Mouse (Mus musculus): ENCODE results near the gene Rbms1. TPM values are rescaled to one million over a fixed set of nuclear protein-coding genes. Genes with fewer than 3 reads are reported as not detected.

The Rbms1 gene
- total RNA-seq, 2 experiments from 2014 or later = 18.9 to 23.6 TPM

DNA sequence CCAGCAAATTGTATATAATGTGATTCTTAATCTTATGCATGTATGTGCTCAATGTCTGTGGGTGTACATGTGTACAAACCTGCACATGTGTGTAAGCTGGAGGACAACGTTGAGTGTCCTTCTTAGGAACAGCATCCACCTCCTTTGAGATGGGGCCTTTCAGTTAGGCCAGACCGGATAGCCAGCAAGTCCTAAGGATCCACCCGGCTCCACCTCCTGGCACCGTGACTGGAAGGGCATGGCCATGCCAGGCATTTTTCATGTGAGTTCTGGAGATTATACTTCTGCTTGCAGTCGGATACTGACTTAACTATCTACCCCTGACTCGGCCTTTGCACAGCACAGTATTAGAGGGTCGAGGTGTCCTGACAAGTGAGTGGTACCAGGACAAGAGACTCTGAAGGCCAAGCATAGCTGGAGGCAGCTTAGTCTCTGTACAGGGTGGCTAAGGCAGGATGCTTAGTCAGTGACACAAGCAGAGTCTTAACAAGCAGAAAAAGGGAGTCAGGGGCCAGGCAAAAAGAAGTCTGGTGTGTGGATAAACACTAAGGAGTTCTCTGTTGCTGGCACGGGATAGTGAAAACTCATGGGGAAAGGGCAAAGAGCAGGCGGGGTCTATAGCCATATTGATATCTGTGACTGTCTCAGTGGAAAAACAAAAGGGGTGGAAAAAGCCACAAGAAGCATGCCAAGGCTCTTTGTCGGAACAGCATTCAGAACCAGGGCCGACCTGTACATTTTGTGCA is 136.4 kb downstream of the Rbms1 start:
- DNase-seq (ENCODE audit: low spot score in 2 of 2) = no peak
- intact Hi-C loops (cut with DNase I) = no loop called here

GRCm38 (mm10) chr2:60825690-60826089 is 137.3 kb downstream of the Rbms1 start:
- intact Hi-C loops (cut with DNase I) = no loop called here
- DNase-seq (ENCODE audit: low spot score in 2 of 2) = no peak

GRCm38 (mm10) chr2:60821635-60822034 is 141.4 kb downstream of the Rbms1 start:
- no peak for DNase-seq (ENCODE audit: low spot score in 2 of 2)
- intact Hi-C loops (cut with DNase I) = no loop called here

GRCm38 (mm10) chr2:60818632-60819031 is 144.4 kb downstream of the Rbms1 start:
- intact Hi-C loops (cut with DNase I) = loop anchor here (5.0 kb wide), 1 partner anchor 64 kb away; no protein-coding TSS in a partner anchor

DNA sequence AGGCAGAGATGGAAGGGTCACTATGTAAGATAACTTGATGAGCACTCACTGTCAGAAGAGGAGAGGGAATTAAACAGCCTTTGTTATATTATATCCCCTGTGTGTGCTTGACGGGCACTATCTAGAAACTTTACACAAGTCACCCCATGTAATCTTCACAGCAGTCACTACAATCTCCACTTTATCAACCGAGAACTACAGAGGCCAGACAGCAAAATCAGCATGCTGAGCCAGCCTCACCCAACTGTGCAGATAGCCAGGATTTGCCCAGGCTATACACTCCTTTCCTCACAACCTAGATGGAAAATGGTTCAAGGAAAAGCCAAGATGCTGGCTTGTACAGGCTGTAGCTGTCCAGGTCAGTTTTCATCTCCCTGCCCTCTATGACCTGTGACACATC is 146.7 kb downstream of the Rbms1 start:
- no peak for DNase-seq (ENCODE audit: low spot score in 2 of 2)
- intact Hi-C loops (cut with DNase I) = loop anchor here (5.0 kb wide), 1 partner anchor 66 kb away; no protein-coding TSS in a partner anchor

More at GRCm38 (mm10) chr2:60818632-60819031, 144.4 kb downstream of the Rbms1 start:
- no peak for DNase-seq (ENCODE audit: low spot score in 2 of 2)

DNA sequence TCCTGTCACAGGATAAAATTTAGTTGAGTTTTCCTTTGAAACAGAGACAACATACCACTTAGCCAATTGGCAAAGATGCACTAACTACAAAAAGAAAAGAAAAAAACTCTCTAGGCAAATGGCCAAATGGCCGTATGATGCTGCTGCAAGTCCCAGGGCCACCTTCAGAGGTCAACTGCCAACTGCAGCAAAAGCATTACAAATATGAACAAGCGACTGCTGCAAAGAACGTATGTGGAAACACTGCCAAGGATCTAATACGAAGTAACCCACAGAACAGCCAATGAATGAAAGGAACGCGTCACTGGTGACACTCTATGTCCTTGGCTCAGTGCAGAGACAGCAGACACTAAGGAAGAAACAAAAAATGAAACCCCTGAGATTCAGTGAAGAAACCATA is 148.2 kb downstream of the Rbms1 start:
- intact Hi-C loops (cut with DNase I) = loop anchor here (5.0 kb wide), 1 partner anchor 68 kb away; no protein-coding TSS in a partner anchor
- DNase-seq (ENCODE audit: low spot score in 2 of 2) = no peak

GRCm38 (mm10) chr2:60812949-60813348 is 150.0 kb downstream of the Rbms1 start:
- intact Hi-C loops (cut with DNase I) = no loop called here
- no peak for DNase-seq (ENCODE audit: low spot score in 2 of 2)

DNA sequence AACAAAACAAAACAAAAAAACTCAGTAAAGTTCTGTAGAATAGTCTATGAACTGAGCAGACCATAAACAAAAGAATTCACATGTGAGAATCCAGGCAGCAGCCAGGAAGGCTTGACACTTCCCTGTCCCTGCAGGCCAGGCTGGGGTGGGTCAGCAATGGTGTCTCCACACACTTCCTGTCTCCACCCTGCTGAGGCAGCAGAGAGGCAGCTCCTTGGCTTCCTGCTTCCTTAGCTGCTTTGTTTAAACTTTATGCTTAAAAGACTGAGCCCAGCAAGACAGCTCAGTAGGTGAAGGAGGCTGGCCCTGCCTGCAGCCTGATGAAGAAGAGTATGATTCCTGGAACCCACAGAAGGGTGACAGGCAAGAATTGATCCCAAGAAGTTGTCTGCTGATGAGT is 152.4 kb downstream of the Rbms1 start:
- intact Hi-C loops (cut with DNase I) = no loop called here
- DNase-seq (ENCODE audit: low spot score in 2 of 2) = no peak

DNA sequence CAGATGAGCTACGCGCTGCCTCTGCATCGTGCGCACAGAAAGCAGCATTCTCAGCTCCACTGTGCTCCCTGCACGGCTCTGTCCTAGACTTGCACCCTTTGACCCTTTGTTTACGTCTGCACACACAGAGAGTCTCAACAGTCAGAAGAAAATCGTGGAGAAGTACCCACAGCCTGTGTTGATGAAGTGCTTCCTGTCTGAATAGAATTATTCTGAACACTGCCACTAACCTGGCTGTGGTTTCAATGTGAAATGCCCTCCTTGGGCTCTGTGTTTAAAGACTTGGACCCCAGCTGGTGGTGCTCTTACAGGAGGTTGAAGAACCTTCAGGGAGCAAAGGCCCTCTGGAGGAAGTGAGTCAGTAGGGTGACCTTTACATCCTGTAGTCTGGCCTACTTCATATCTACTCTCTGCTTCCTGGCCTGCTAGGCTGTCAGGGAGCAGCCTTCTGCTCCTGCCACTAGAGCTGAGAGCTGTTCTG is 153.5 kb downstream of the Rbms1 start:
- intact Hi-C loops (cut with DNase I) = loop anchor here (5.0 kb wide), 1 partner anchor 153 kb away; the partner anchor contains the start of gene Rbms1
- no peak for DNase-seq (ENCODE audit: low spot score in 2 of 2)

- intact Hi-C loops (cut with DNase I) = loop anchor here (5.0 kb wide), 1 partner anchor 153 kb away; the partner anchor contains the start of gene Rbms1
- DNase-seq (ENCODE audit: low spot score in 2 of 2) = no peak
Measured at GRCm38 (mm10) chr2:60808822-60809221, 154.2 kb downstream of the Rbms1 start.

- no peak for DNase-seq (ENCODE audit: low spot score in 2 of 2)
- intact Hi-C loops (cut with DNase I) = loop anchor here (5.0 kb wide), 1 partner anchor 155 kb away; the partner anchor contains the start of gene Rbms1
Measured at GRCm38 (mm10) chr2:60807341-60808195, 155.4 kb downstream of the Rbms1 start.

GRCm38 (mm10) chr2:60804763-60805162 is 158.2 kb downstream of the Rbms1 start:
- no peak for DNase-seq (ENCODE audit: low spot score in 2 of 2)
- intact Hi-C loops (cut with DNase I) = loop anchor here (5.0 kb wide), 2 partner anchors 158 to 648 kb away; partner anchors contain the start of gene Rbms1

DNA sequence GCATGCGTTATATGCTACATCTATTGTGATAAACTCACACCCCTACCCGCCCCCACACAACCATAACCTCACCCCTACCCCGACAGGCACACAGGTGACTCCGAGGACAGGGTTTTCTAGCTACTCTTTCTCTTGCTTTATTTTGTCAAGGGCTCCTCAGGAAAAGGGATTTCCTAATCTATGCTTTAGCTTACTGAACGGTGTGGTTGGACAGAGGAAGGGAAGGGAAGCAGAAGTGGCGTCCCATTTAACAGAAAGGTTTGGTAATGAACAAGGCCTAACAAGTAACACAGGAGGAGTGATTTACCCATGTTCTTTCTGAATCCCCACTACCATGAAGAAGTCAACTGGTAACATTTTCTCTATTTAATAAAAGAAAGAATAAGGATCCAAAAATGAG is 159.6 kb downstream of the Rbms1 start:
- DNase-seq (ENCODE audit: low spot score in 2 of 2) = no peak
- intact Hi-C loops (cut with DNase I) = loop anchor here (2.0 to 5.0 kb wide), 2 partner anchors 599 to 649 kb away; no protein-coding TSS in a partner anchor

GRCm38 (mm10) chr2:60802828-60803227 is 160.2 kb downstream of the Rbms1 start:
- no peak for DNase-seq (ENCODE audit: low spot score in 2 of 2)
- intact Hi-C loops (cut with DNase I) = loop anchor here (2.0 to 5.0 kb wide), 2 partner anchors 600 to 649 kb away; no protein-coding TSS in a partner anchor

DNA sequence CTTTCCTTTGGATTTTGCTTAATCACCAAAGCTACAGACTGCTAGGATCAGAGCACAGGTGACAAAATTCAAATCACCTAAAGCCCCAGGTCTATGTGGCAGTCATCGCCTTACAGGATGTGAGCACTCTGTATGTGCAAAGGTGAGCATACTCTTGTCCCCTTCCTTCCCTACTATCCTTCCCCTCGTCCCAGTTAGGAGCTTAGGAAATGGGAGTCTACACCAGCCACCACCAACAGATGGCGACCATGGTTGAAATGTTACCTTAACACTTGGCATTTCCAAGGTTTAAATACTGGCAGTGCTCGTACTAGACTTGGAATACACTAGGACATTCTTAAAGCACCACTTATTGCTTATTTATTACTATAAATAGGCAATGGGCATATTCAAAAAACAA is 160.8 kb downstream of the Rbms1 start:
- intact Hi-C loops (cut with DNase I) = loop anchor here (2.0 to 5.0 kb wide), 2 partner anchors 601 to 650 kb away; no protein-coding TSS in a partner anchor
- DNase-seq (ENCODE audit: low spot score in 2 of 2) = peak; percentile 28 to 49

DNA sequence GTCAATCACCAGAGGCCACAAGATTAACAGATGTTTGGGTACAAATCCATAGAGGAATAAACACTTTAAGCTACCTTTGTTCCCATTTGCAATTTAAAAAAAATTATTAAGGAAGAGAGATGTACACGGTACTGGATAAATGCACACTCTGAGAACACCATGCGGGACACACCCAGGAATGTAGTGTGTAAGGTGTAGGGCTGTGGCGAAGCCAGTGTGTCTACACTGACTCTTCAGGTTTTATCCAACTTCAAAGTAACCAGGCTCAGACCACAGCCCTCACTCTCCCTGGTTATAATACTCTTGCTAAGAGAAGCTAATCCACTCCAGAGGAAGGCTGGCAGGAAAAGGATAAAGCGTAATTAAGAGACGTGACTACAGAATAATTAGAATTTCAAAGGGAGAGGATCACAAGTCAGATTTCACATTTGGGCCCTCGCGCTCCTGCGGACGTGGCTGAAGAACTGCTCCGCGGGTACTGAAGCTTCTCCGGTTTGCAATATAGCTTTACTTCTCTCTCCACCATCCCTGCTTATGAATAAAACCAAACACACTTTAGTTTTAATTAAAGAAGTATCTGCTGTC is 161.3 kb downstream of the Rbms1 start:
- intact Hi-C loops (cut with DNase I) = loop anchor here (2.0 to 5.0 kb wide), 2 partner anchors 601 to 651 kb away; no protein-coding TSS in a partner anchor

DNA sequence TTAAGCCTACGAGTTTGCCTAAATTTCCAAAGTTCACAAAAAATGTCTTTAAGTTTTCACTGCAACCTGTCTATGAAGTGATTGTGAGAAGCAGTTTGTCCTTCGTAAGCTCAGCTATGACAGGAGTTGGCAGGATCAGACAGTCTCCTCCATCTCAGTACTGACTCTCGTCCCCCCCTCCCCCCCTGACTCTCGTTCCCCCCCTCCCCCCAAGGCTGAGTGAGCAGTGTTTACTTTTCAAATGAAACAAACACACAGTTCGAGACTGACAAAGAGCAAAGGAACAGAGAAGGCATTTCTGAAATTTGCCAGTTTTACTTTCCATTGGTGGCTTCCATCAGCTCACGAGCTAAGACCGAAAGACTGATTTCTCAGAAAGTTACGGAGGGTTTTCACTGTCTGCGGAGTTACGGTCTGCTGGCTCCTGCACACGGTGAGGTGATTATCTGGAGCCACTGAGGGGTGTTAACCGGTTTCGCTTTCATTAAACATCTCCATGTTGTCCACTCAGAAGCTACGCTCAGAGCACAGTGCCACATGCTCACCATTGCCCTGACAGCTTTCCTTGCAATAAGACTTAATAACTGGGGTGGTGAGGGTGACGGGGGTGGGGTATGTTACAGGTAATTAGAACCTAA is 162.0 kb downstream of the Rbms1 start:
- no peak for DNase-seq (ENCODE audit: low spot score in 2 of 2)
- intact Hi-C loops (cut with DNase I) = loop anchor here (5.0 kb wide), 1 partner anchor 651 kb away; no protein-coding TSS in a partner anchor

More for the DNA sequence above, 161.3 kb downstream of the Rbms1 start:
- DNase-seq (ENCODE audit: low spot score in 2 of 2) = no peak

DNA sequence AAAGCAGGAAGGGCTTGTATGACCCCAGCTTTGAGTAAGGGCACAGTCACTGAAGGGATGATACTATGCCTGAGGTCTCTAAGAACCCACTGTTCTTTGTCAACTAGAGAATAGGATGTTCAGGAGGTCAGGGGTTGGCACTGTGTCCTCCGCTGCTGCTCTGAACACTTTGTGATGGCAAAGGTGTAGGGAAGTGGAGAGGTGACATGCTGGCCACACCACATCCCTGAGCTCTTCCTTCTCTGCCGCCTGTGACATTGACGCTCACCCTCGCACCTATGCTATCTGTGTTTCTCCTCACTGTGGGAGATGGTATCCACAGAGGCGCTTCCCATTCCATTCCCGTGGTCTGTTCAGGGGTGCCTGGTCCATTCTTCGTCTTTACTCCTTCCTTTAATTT is 163.2 kb downstream of the Rbms1 start:
- no peak for DNase-seq (ENCODE audit: low spot score in 2 of 2)
- intact Hi-C loops (cut with DNase I) = loop anchor here (5.0 kb wide), 1 partner anchor 652 kb away; no protein-coding TSS in a partner anchor
